Mouse (Mus musculus) forebrain, postnatal 0 days (tissue): ENCODE measurements at regions not wholly inside any gene's neighbourhood (a gene's known extent, or its start where the extent isn't known, plus 50 kb on each side); places are given as distances from the start of the nearest gene placed in this dataset.

Experiments used
- ATAC-seq: fragments of 200-750 bp; cut with Nextera tagmentation; 2 replicates; pipeline ENCODE4 v1.8.0; 2017; ENCODE audit warnings: mild to moderate bottlenecking, moderate library complexity
- DNase-seq: peaks from one replicate; pipeline ENCODE4 v3.0.0-alpha.2; 2015
- H3K27ac ChIP-seq: fragments of 300-500 bp; sonication (generic); 2 replicates; pipeline ENCODE4 v1.5.1; 2014; ENCODE audit warnings: low read depth, mild to moderate bottlenecking, antibody characterized with exemption, low read length, moderate library complexity, mixed read lengths
- H3K27me3 ChIP-seq: fragments of 300-500 bp; sonication (generic); 2 replicates; pipeline ENCODE4 v1.6.1; 2014; ENCODE audit warnings: mild to moderate bottlenecking, low read length, mixed read lengths; ENCODE audit not compliant: insufficient read depth
- H3K36me3 ChIP-seq: fragments of 300-500 bp; sonication (generic); 2 replicates; pipeline ENCODE4 v1.6.1; 2014; ENCODE audit warnings: mild to moderate bottlenecking, moderate library complexity; ENCODE audit not compliant: insufficient read depth
- H3K4me1 ChIP-seq: fragments of 300-500 bp; sonication (generic); 2 replicates; pipeline ENCODE4 v1.6.1; 2014; ENCODE audit warnings: antibody characterized with exemption; ENCODE audit not compliant: insufficient read depth
- H3K4me2 ChIP-seq: fragments of 300-500 bp; sonication (generic); 2 replicates; pipeline ENCODE4 v1.6.1; 2014; ENCODE audit warnings: low read depth, mild to moderate bottlenecking, moderate library complexity
- H3K4me3 ChIP-seq: fragments of 300-500 bp; sonication (generic); 2 replicates; pipeline ENCODE4 v1.5.1; 2014; ENCODE audit warnings: low read depth, low read length, mixed read lengths
- H3K9ac ChIP-seq: fragments of 300-500 bp; sonication (generic); 2 replicates; pipeline ENCODE4 v1.6.1; 2014; ENCODE audit warnings: mild to moderate bottlenecking
- H3K9me3 ChIP-seq: fragments of 300-500 bp; sonication (generic); 2 replicates; pipeline ENCODE4 v1.6.1; 2016; ENCODE audit warnings: low read length
- CTCF ChIP-seq: sonication (generic); IDR thresholded peaks from 2 replicates; pipeline ENCODE4 v1.5.1; 2016; ENCODE audit warnings: antibody characterized with exemption, control low read depth, low read depth
- WGBS: fragments of 180-500 bp; shearing (Covaris S2); extraction: QIAGEN DNeasy Blood & Tissue Kit; methylation state at CpG from one replicate; pipeline ENCODE4 v1.1.7; 2014; 5-methylcytosine and 5-hydroxymethylcytosine counted together

- no peak overlapping the region for H3K4me3 ChIP-seq
- no peak overlapping the region for H3K9ac ChIP-seq
- no peak overlapping the region for H3K4me2 ChIP-seq
- no peaks in the 10 kb centered on the region for H3K4me1 ChIP-seq
- H3K27ac ChIP-seq, result no peak overlapping the region
- H3K9me3 ChIP-seq, result no peaks in the 10 kb centered on the region
- DNase-seq (no peak), ATAC-seq (no peak)
- WGBS, result 9% methylated on average over 1 of the region's 1 CpGs
- H3K27me3 ChIP-seq, result no peaks in the 10 kb centered on the region
- no peak for TF ChIP-seq CTCF
- H3K36me3 ChIP-seq, result no peaks in the 10 kb centered on the region
These were observed 233.6 kb upstream of the Arhgef26 start for GRCm38 (mm10) chr3:62104560-62104959.

DNA sequence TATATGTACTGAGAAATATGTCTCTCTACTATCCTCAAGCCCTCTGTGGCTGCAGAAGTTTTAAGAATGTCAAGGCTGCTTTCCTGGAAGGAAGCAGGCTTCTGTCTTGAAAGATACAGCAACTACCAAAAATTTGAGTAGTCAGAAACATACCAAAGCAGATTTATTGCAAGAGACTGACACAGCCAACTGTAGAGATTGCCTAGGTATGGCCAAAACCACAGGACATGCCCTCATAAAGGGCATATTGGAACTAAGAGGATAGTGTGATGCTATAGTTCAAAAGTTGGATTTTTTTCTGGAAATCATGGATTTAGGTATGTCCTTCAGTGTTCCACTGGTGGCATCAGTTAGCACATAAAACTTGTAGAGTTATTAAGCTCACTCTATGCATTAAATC lies 230.8 kb upstream of the Arhgef26 start:
- Histone ChIP-seq H3K4me1 (no peaks in the 10 kb centered on the region), H3K36me3 (no peaks in the 10 kb centered on the region), H3K27ac (no peak overlapping the region), H3K27me3 (no peaks in the 10 kb centered on the region), H3K4me2 (no peak overlapping the region), H3K9ac (no peak overlapping the region), H3K4me3 (no peak overlapping the region), H3K9me3 (no peaks in the 10 kb centered on the region)
- no peak for TF ChIP-seq CTCF
- DNase-seq (no peak), ATAC-seq (no peak)
